Mouse (Mus musculus) gonadal fat pad, adult 2 months (tissue): Measurements from ENCODE around the gene Acsm1. TPM values are rescaled to one million over a fixed set of nuclear protein-coding genes. Genes with fewer than 3 reads are reported as not detected.

ENCODE experiments used
- DNase-seq: peaks from one replicate; pipeline ENCODE4 v3.0.0-alpha.2; 2012; ENCODE audit warnings: low read depth
- polyA plus RNA-seq: library from polyadenylated mRNA; depleted of rRNA; stranded (reverse); fragments of >200 nt; gene quantifications from 2 replicates; pipeline ENCODE4 v1.2.3, GENCODE M21; 2012; rRNA removed

The Acsm1 gene
- polyA plus RNA-seq, 1 experiment: not detected

- DNase-seq: no peak
Measured at GRCm38 (mm10) chr7:119670925-119671324, 64.1 kb downstream of the Acsm1 start.

DNA sequence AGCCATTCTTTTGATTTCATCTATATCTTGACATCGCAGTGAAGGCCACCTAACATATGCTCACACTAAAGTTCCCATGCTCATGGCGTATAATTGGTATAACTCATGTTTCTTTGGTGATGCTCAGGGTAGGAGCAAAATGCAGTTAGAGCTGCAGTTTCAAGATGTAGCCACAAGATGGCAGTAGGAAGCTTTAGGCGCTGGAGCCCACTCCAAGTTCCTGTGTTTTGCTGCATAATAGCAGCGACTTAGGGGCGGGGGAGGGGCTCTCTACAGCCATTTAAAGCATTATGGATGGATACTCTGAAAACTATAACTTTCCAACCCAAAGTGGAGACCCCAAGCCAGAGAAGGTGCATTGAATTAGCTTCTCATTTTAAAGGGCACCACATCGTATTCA, 66.6 kb downstream of the Acsm1 start:
- DNase-seq: no peak

DNA sequence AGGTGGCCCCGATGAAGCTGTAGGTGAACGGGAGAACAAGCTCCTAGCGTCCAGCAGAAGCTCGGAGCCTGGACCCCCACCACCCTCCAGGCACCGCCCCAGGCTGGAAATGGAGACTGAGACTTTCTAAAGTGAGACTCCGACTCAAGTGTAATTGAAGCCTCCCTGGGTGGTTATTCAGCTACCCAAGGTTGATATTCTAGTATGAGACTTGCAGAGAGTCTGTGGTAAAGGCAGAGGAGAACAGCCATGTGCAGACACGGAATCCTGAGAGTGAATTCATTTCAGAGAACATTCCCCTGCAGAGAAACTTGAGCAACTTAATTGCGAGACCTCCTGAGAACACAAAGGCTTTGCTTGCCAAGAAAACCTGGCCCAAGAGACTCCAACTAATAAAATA, 73.3 kb downstream of the Acsm1 start:
- DNase-seq: no peak

GRCm38 (mm10) chr7:119682699-119683098, 75.9 kb downstream of the Acsm1 start:
- DNase-seq: no peak

GRCm38 (mm10) chr7:119689726-119690125, 82.9 kb downstream of the Acsm1 start, which contains the start of gene Acsm4:
Gene Acsm4 (plus strand): TSS chr7:119690026.
- DNase-seq: no peak

DNA sequence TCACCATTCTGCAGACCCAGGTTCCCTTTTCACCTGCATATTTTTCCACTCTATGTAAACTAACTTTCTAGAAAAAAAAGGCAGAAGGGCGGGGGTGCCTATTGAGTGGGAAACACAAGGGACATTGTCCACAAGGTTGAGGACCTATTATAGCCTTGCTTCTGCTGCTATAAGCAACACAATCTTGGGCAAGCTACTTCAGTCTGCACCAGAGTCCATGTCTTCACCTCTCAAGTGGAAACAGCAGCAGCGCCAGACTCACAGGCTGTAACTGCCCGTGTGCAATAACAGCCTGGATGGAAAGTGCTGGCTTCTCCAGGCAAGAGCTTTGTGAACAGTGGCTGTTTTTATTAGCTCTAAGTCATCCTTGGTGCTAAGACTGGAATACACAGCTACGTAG, 85.5 kb downstream of the Acsm1 start:
- DNase-seq: no peak

- DNase-seq: no peak
Measured at GRCm38 (mm10) chr7:119694926-119695325, 88.1 kb downstream of the Acsm1 start.

Other genes with a start within 250 kb of the Acsm1 start
- not detected in 2 replicates for gene Gp2, start 147.7 kb upstream of the Acsm1 start, polyA plus RNA-seq
- 1.3 and 1.5 TPM in 2 replicates for gene Umod, start 127.7 kb upstream of the Acsm1 start, polyA plus RNA-seq
- gene Acsm5, start 87.6 kb upstream of the Acsm1 start, polyA plus RNA-seq: 3.1 and 3.2 TPM in 2 replicates
- gene Pdilt, start 83.5 kb upstream of the Acsm1 start, polyA plus RNA-seq: 0.11 and 0.12 TPM in 2 replicates
- gene Acsm2, start 52.7 kb upstream of the Acsm1 start, polyA plus RNA-seq: 0.01 and 0.30 TPM in 2 replicates
- not detected in 2 replicates for gene Acsm4, start 83.0 kb downstream of the Acsm1 start, polyA plus RNA-seq
- 17.9 and 18.6 TPM in 2 replicates for gene Thumpd1, start 113.8 kb downstream of the Acsm1 start, polyA plus RNA-seq
- 1.2 and 2.3 TPM in 2 replicates for gene Acsm3, start 153.9 kb downstream of the Acsm1 start, polyA plus RNA-seq
- 5.3 and 5.6 TPM in 2 replicates for gene Rexo5, start 187.0 kb downstream of the Acsm1 start, polyA plus RNA-seq
- gene Eri2, start 187.0 kb downstream of the Acsm1 start, polyA plus RNA-seq: 2.6 and 2.8 TPM in 2 replicates